Mouse (Mus musculus): ENCODE data around the gene Soat2. TPM values are rescaled to one million over a fixed set of nuclear protein-coding genes. Genes with fewer than 3 reads are reported as not detected.

Gene Soat2
- total and polyA plus RNA-seq, 3 experiments = 0.35 to 0.92 (median 0.49) TPM

DNA sequence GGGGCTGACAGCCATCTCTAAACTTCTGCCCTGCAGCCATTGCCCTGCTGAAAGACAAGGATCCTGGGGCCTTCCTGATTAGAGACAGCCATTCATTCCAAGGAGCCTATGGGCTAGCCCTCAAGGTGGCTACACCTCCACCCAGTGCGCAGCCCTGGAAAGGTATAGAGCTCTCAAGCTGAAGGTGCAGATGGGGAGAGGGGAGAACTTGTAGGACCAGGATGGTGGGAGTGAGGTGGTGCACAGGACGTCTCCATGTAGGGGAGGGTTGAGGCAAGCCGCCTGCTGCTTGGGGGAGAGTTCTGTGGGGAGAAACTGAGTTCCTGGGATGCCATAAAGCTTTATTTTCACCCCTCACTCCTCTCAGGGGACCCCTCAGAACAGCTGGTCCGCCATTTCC lies 36.7 kb upstream of the Soat2 start:
- no peak for DNase-seq

DNA sequence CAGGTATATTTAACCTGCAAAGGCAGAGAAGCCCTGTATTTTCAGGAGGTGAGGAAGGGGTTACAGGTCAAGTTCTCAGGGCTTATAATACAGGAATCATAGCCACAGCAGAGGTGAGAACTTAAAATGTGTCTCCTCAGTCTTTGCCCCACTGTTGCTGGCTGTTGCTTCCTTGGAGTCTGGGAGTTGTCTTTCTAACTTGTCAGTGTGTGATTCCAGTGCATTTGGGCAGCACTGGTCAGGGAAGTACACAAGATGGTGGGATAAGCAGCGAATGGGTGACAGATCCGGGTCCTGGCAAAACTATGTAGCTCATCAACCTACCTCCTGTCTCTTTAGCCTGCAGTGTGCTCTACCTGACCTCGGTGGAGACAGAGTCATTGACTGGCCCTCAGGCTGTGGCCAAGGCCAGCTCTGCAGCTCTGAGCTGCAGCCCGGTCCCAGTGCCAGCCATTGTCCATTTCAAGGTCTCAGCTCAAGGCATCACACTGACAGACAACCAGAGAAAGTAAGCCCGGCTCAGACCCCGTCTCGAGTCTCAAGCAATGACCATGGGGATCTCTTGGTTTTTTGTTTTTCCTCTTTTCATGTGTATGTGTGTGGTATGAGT lies 35.6 kb upstream of the Soat2 start:
- DNase-seq = peak; percentile 87

DNA sequence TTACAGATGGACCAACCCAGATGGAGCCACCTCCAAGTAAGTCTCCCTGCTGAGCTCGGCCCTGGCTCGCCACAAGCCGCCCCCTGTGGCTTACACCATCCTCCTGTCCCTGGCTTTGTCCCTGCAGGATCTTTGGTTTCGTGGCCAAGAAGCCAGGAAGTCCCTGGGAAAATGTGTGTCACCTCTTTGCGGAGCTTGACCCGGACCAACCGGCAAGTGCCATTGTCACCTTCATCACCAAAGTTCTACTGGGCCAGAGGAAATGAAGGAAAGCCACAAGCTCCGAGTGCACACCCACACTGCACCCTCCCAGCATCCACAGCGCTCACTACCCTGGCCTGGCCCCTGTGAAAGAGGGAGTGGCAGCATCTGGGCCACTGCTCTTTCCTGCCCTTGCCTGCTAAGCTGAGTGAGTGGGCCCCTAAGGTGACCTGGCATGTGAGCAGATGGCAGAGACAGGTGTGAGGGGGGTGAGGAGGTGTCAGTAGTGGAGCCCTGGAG lies 34.5 kb upstream of the Soat2 start:
- peak; percentile 45 for DNase-seq

DNA sequence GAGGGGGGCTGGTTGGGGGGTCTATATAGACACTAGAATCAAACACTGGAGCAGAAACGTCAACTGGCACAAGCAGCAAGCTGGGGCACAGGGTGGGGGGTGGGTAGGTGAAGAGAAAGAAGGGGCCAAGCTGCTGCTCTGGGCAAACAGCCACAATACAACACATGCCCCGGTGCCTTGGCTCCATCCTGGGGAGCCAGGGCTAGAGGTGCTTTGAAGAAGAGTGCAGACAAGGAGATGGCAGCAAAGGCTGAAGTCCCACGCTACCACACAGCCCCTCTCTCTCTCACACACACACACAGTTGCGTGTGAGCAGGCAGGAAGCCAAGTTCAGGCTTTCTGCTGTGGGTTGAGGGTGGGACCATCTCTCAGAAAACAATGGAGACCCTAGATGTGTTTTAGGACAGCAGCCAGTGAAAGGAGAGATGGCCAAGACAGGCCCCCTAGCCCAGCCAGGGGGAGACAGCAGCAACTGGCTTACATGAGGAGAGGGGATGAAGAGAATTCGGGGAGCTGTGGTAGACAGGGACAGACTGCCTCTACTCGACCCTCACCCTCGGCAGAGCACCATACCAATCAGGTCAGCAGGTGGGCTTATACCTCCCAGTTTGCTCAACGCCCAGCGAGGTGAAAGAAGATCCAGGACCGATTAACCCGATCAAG lies 33.4 kb upstream of the Soat2 start:
- no peak for DNase-seq

DNA sequence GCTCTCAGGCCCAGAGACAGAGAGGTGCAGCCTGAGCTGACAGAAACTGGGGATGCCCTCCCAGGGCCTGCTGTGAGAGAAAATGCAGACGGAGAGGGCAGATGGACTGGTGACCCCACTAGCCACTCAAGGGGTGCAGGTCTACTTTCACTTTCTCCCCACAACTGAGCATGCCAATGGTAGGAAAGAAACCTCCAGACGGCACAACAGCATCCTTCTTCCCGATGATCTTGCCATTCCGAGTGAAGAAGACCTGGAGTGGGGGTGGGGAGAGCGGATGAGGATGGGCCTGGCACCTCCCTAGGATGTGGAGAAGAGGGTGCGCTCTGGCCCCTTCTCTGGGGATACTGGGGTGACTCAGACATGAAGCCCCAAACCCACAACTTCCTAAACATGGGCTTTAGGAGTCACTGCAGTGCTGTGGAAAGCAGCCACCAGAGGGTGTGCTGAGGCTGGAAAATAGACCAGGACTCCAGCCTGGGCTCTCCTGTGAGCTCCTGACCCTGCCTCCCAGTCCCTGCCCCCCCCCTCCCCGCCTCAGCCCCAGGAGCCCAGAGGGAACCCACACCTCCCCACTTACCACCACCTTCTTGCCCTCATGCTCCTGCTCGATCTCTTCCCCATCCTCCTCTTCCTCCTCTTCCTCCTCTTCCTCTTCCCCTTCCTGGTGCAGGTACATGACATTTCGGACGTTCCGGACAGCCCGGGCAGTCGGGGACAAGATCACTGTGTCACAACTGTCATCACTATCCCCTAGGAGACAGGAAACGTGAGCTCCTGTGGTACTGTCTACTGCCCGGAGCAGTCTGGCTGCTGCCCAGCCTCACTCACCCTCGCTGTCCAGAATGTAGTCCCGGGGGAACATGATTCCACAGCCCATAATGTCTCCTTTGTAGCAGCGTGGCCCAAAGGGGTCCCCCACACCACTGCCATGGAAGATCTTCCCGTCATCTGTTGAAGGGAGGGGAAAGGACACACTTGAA lies 32.6 kb upstream of the Soat2 start:
- DNase-seq = peak; percentile 39

DNA sequence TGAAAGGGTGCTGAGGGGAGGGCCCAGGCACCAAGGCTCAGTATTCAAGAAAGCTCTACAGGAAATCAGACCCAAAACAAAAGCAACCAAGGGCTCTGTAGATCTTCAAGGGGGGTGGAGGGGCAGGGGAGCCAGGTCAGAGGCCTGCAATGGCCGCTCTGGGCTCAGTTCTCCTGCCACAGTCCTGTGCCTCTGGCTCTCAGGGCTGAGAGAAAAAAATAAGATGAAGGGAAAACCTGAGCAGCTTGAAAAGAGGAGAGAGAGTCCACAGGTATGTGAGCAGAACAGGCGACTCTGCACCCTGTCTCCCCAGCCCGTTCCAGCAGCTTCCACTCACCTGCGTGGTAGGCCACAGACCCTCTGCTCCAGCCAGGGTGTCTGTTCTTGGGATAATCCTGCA lies 31.7 kb upstream of the Soat2 start:
- DNase-seq = no peak

DNA sequence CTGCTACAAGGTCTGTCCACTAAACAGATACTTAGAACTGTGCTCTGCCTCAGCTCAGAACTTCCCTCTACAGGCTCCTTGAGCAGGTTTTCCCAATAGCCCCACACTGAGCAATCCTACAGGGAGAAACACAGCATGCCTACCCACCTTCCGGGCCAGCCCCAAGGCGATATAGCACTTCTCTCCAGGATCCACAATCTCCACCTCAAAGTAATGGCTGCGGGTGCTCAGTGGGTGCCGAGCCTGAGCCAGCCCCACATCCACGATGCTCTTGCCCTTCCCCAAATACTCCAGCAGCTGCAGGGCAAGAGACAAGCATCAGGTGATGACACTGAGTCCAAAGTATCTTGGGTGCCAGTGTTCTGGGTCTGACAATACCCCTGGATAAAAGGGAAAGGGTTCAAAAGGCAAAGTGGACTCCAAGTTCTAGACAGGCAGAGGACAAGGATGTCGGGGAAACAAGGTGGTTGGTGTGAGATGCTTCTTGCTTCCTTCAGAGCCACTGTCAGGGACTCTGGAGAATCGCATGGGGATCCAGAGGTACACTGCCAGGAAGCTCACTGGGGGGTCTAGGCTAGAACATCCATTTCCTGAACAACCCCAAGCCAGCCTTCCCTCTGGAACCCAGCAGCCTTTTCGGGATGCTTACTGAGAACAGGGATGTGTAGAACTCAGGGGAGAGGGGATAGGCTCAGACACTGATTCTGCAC lies 31.1 kb upstream of the Soat2 start:
- no peak for DNase-seq

DNA sequence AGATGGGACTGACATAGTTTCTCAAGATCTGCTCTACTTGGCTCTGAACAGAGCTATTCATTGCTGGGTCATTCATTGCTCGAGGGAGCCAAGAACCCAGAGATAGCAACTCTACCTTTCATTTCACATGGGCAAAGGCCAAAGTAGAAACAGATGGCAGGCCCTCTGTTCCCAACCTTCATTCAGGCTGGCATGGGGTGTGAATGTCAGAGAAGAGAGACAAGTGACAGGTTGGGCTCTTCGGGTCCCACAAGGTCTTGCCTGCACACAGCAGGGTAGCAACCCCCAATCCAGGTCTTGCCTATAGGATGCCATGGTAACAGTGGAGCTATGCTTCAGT lies 30.5 kb upstream of the Soat2 start:
- DNase-seq = no peak

DNA sequence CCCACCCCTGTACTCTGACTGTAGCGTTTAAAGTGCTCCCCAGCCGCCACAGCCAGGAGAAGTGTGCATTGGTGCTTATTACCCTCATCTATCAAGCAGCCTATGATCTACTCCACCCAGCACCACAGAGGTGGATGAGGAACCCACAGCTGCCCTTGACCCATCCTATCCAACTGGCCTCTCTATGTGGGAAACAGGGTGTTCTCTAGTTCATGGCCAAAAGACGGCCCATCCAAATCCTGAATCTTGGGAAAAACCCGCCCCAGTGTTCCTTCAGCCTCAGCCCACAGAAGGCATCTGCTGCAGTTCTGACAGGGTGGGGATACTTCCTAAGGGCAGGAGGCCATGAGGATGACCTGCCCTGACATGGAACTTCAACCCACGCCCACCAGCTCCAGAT lies 29.8 kb upstream of the Soat2 start:
- DNase-seq = peak; percentile 32

DNA sequence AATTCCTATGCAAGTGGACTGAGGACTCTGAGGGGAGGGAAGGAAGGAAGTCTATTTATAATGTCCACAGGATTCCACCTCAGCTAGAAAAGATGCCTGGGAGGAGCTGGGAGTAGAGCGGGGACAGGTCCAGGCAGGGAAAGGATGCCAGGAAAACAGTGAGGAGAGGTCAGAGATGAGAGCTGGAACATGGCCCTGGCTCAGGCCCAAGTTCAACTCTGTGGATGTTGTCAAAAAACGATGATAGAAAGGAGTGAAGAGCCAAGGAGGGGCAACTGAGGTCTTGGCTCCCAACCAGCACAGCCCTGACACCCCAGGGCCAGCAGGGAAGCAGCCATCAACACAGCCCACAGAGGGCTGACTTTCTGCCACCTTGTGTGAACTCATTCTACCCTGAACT lies 24.0 kb upstream of the Soat2 start:
- peak; percentile 84 for DNase-seq

DNA sequence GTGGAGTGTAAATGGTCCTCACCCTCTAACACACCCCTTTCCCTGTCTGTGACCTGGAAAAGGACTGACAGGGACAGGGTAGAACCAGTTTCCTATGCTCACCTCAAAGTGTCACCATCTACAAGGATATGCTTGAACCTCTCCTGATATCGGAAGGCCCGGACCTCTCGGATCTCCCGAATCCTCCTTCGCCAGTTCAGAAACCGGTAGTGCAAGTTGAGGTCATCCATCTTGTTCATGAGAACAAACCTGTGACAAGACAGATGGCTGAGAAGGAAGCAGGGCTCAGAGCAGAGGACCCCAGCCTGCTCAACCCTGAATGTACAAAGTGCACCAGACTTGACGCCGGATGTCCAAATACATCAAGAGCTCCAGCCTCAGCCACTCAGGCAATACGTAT lies 17.0 kb upstream of the Soat2 start:
- DNase-seq = no peak

DNA sequence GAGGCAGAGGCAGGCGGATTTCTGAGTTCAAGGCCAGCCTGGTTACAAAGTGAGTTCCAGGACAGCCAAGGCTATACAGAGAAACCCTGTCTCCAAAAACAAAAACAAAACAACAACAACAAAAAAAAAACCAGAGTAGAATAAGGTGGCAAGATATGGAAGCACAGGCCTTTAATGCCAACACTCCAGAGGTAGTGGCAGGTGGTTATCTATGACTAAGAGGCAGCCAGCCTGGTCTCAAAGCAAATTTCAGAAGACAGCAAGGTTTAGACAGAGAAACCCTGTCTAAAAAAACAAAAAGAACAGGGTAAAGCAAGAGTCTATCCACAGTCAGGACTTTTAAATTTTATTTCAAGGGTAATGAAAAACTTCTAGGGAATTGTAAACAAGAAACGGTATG lies 15.6 kb upstream of the Soat2 start:
- no peak for DNase-seq

DNA sequence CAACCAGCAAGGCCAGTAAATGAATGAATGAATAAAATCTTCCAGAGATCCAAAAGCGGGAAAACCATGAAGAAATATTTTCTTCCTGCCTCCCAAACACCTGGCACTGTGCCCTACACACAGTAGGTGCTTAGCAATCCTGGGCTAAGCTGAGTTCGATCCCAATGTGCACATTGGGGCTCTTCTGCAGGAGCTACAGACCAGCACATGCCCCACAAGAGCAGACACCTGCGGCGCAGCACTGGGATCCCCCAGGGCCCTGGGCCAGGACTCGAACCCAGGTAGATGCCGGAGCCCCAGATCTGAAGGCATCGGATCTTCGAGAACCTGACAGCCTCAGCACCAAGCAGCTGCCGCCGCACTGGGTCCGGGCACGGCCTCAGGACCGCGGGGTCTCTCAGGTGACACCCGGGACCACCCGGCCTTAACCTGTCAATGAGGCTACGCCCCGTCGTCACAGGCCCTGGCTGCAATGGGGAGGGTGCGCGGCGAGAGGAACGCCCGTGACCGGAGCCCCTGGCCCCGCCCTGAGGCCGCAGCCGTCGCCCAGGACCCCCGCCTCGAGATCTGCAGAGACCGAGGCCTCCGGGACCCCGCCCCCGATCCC lies 14.7 kb upstream of the Soat2 start:
- no peak for DNase-seq

DNA sequence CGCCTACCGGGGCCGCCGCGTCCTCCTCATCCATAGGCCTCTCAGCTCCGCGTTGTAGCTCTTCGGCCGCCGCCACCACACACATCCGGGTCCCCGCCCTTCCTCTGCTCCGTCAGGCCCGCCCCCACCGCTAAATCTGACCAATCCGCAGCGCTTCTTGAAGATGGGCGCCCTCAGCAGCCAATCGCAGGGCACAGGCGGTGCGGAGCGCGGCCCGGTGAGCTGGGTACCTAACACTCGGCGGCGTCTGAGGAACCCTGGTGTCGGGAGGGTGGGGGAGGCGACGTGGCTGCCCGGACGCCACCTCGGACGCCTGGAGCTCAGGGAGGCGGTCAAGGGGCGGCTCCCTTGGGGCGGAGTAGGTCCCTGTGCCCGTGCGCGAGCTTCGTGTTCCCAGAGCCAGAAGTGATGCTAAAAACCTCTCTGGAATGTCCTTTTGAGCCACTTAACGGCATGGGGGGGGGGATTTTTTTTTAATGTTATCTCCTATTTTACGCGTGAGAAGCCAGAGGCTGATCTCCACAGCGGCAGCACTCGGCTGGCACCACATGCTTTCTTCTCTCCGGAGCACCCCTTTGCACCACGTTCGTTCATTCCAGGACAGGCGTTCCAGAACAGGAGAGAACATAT lies 14.1 kb upstream of the Soat2 start, which contains the start of gene Spryd3:
Gene Spryd3, minus strand, starts transcription at position 106 of the 630 bp plus-strand sequence.
- peak; percentile 99 for DNase-seq

DNA sequence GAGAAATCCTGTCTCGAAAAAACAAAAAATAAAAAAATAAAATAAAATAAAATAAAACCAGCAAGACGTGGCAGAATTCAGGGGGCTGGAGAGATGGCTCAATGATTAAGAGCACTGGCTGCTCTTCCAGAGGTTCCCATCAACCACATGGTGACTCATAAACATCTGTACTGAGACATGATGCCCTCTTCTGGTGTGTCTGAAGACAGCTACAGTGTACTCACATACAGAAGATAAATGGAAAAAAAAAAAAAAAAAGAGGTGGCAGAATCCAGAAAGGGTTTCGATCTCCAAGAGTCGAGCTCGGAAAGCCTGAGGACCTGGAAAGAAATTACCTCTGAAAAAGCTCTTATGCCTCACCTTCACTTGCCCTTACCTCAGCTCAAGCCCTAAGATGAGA lies 9.2 kb upstream of the Soat2 start:
- no peak for DNase-seq

DNA sequence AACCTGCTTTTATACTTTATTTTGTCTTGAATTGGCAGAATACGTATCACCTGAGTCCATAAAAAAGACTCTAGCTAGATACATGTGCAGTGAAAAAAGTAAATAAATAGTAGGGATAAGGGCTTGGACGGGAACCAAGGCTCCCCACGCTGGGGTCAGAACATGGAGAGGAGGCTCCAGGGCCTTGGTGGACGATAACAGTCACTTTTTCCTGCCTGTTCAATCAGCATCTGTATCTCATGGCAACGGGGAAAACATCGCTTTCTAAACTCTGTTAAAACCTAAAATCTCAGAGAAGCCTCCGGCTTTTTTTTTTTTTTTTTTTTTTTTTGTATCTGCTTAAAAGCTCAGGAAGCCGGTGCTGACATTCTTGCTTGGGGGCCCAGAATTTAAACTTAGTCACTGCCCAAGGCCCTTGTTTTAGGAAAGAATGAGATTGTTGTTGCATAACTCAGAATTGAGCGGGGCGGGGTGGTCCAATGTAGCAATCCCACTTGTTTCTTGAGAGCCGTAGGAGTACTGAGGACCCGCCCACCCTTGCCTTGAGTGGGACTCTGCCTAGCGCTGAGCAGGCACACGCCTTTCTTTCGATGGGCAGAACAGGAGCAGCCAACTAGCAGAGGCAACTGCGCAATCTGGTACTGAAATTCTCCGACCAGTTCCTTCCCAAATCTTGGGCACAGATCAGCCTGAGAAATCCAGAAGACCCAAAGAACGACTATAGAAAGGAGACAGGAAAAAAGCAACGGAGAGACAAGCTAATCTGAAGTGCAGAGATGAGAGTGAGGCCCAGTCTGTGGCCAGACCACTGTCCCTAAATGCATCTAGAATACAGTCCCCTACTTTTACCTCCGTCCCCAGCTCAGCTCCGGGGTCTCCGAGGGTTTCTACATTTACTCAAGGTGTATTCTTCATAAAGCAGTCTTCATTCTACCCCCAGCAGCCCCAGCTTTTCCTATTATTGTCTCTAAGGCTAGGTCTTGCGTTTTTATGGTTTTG lies 7.1 kb upstream of the Soat2 start:
- DNase-seq = no peak

DNA sequence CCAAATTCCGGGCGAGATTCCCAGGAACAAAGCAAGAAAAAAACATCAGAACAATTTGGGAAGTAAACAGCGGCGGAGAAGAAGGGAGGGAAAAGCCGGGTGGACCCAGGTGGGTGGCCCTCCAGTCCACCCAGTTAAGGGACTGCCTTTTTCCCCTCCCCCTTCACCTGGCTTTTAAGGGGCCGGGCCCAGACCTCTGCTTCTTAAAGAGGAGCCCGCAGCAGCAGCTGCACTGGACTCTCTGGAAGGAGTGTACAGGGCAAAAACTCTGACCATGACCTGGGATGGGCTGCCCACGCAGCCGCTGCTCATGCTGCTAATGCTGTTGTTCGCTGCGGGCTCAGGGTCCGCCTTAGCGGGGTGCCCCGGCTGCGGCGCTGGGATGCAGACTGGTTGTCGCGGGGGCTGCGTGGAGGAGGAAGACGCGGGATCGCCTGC lies 6.0 kb upstream of the Soat2 start, which contains the start of gene Igfbp6:
Gene Igfbp6, plus strand, starts transcription at position 89 of the 438 bp plus-strand sequence.
- no peak for DNase-seq

DNA sequence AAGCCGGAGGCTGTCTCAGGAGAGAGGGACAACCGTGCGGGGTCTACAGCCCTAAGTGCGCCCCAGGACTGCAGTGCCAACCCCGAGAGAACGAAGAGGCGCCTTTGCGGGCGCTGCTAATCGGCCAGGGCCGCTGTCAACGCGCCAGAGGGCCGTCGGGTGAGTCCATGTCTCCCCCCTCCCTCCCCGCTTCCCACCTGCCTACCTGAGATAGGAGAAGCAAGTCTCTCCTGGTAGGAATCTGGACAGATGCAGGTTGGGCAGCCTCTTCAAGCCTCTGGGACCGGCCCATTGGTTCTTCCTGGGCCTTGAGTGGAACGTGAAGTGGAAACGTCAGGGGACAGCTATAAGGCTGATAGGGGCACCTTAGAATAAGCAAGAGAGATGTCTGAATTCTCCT lies 5.6 kb upstream of the Soat2 start:
- no peak for DNase-seq

DNA sequence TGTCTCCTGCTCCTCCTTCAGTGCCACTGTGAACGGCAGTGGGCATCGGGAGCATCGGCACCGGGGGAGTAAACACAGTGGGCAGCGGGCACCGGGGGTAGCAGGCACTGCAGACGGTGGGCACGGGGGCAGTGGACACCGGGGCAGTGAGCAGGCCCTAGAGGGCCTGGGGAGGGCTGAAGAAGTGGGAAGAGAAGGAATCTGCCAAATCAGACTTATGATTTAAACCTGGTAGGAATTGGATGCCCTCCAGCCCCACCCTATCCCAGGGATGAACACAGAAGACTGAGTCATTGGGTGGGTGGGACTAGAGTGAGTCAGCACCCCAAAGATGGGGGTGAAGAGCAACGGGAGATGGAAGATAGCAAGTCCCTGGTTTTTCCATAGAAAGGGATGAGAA lies 5.0 kb upstream of the Soat2 start:
- DNase-seq = peak; percentile 90

DNA sequence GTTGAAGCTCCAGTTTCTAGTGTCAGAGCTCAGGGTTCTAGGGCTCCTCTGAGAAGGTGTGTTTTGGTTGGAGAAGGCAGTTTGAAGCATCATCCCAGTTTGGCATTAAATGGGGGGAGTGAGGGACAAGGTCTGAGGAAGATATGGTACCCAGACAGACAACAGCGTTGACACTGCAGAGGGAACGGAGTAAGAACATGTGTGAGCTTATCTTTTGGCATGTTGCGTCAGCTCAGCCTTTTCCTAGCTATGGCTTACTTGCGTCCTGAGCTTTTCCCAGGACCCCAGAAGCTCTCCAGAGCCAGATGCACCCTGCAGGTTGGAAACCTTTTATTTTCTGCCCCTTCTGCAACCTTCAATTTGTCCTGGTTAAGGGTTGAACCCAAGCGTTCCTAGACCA lies 4.2 kb upstream of the Soat2 start:
- no peak for DNase-seq

Data from adrenal gland, adult 2 months (tissue).